Mouse (Mus musculus) stomach, postnatal 0 days (tissue): ENCODE measurements at regions not wholly inside any gene's neighbourhood (a gene's known extent, or its start where the extent isn't known, plus 50 kb on each side); places are given as distances from the start of the nearest gene placed in this dataset.

Source experiments
- ATAC-seq: fragments of 200-750 bp; cut with Nextera tagmentation; 2 replicates; pipeline ENCODE4 v1.8.0; 2017; ENCODE audit not compliant: low FRiP score, low TSS enrichment
- DNase-seq: peaks from one replicate; pipeline ENCODE4 v3.0.0-alpha.2; 2016; ENCODE audit warnings: low spot score
- H3K27ac ChIP-seq: fragments of 300-500 bp; sonication (generic); replicated peaks from 2 replicates; pipeline ENCODE4 v1.5.1; 2014; ENCODE audit warnings: mild to moderate bottlenecking, control low read depth
- H3K27me3 ChIP-seq: fragments of 300-500 bp; sonication (generic); 2 replicates; pipeline ENCODE4 v1.6.1; 2014; ENCODE audit warnings: low read length; ENCODE audit not compliant: control insufficient read depth, insufficient read depth
- H3K36me3 ChIP-seq: fragments of 300-500 bp; sonication (generic); 2 replicates; pipeline ENCODE4 v1.6.1; 2014; ENCODE audit warnings: low read length, mixed read lengths; ENCODE audit not compliant: control insufficient read depth, insufficient read depth
- H3K4me1 ChIP-seq: fragments of 300-500 bp; sonication (generic); replicated peaks from 2 replicates; pipeline ENCODE4 v1.6.1; 2014; ENCODE audit warnings: antibody characterized with exemption; ENCODE audit not compliant: control insufficient read depth, insufficient read depth
- H3K4me2 ChIP-seq: fragments of 300-500 bp; sonication (generic); replicated peaks from 2 replicates; pipeline ENCODE4 v1.6.1; 2014; ENCODE audit warnings: low read depth, mild to moderate bottlenecking, control low read depth, moderate library complexity
- H3K4me3 ChIP-seq: fragments of 300-500 bp; sonication (generic); 2 replicates; pipeline ENCODE4 v1.5.1; 2014; ENCODE audit warnings: low read depth, low read length, control low read depth
- H3K9ac ChIP-seq: fragments of 300-500 bp; sonication (generic); 2 replicates; pipeline ENCODE4 v1.6.1; 2014; ENCODE audit warnings: mild to moderate bottlenecking, low read length, control low read depth, mixed read lengths
- H3K9me3 ChIP-seq: fragments of 300-500 bp; sonication (generic); 2 replicates; pipeline ENCODE4 v1.6.1; 2016; ENCODE audit warnings: low read length; ENCODE audit not compliant: control insufficient read depth
- CTCF ChIP-seq: IDR thresholded peaks from 2 replicates; pipeline ENCODE4 v1.5.1; 2016; ENCODE audit warnings: antibody characterized with exemption, low read depth, mild to moderate bottlenecking, moderate library complexity
- EP300 ChIP-seq: optimal IDR thresholded peaks from 2 replicates; pipeline ENCODE3; 2016; ENCODE audit warnings: antibody characterized with exemption
- WGBS: fragments of 180-500 bp; shearing (Covaris S2); extraction: QIAGEN DNeasy Blood & Tissue Kit; methylation state at CpG from one replicate; pipeline ENCODE4 v1.1.7; 2014; 5-methylcytosine and 5-hydroxymethylcytosine counted together

- H3K4me1 ChIP-seq = no peaks in the 10 kb centered on the region
- no peak overlapping the region for H3K27ac ChIP-seq
- ATAC-seq (0 out of 2 replicates have a peak, but pooled peaks have one; percentile 32), DNase-seq (no peak)
- no peaks in the 10 kb centered on the region for H3K27me3 ChIP-seq
- no peak for TF ChIP-seq CTCF
- no peak for TF ChIP-seq EP300
- H3K9me3 ChIP-seq = no peaks in the 10 kb centered on the region
- no peak overlapping the region for H3K4me2 ChIP-seq
- no peak overlapping the region for H3K9ac ChIP-seq
- no peaks in the 10 kb centered on the region for H3K36me3 ChIP-seq
- no peak overlapping the region for H3K4me3 ChIP-seq
- 4% methylated on average over 1 of the region's 1 CpGs for WGBS
Measured at GRCm38 (mm10) chr2:133635434-133635833, 83.5 kb downstream of the Bmp2 start.

GRCm38 (mm10) chr2:133649874-133650481 is 98.0 kb downstream of the Bmp2 start:
- no peaks in the 10 kb centered on the region for H3K4me1 ChIP-seq
- H3K9ac ChIP-seq = no peak overlapping the region
- H3K4me3 ChIP-seq = no peak overlapping the region
- no peaks in the 10 kb centered on the region for H3K27me3 ChIP-seq
- no peak overlapping the region for H3K27ac ChIP-seq
- H3K9me3 ChIP-seq = no peaks in the 10 kb centered on the region
- 58% methylated on average over 6 of the region's 6 CpGs for WGBS
- H3K36me3 ChIP-seq = no peaks in the 10 kb centered on the region
- TF ChIP-seq CTCF = no peak
- TF ChIP-seq EP300 = no peak
- H3K4me2 ChIP-seq = no peak overlapping the region
- no peak for ATAC-seq
- no peak for DNase-seq

GRCm38 (mm10) chr2:133666331-133667054 is 114.5 kb downstream of the Bmp2 start:
- no peak for ATAC-seq
- H3K4me3 ChIP-seq = no peak overlapping the region
- DNase-seq = no peak

GRCm38 (mm10) chr2:133667055-133667395 is 115.1 kb downstream of the Bmp2 start:
- no peak overlapping the region for H3K27ac ChIP-seq
- H3K9me3 ChIP-seq = no peaks in the 10 kb centered on the region
- no peaks in the 10 kb centered on the region for H3K4me1 ChIP-seq
- no peak for ATAC-seq
- H3K36me3 ChIP-seq = no peaks in the 10 kb centered on the region
- H3K27me3 ChIP-seq = no peaks in the 10 kb centered on the region
- H3K4me3 ChIP-seq = no peak overlapping the region
- TF ChIP-seq CTCF = no peak
- TF ChIP-seq EP300 = no peak
- WGBS = 67% methylated on average over 3 of the region's 3 CpGs
- no peak overlapping the region for H3K9ac ChIP-seq
- no peak for DNase-seq
- H3K4me2 ChIP-seq = no peak overlapping the region

More at GRCm38 (mm10) chr2:133666331-133667054, 114.5 kb downstream of the Bmp2 start:
- H3K9me3 ChIP-seq = no peaks in the 10 kb centered on the region
- no peaks in the 10 kb centered on the region for H3K36me3 ChIP-seq
- no peak for TF ChIP-seq CTCF
- TF ChIP-seq EP300 = no peak
- no peaks in the 10 kb centered on the region for H3K4me1 ChIP-seq
- no peak overlapping the region for H3K27ac ChIP-seq
- H3K4me2 ChIP-seq = no peak overlapping the region
- H3K27me3 ChIP-seq = no peaks in the 10 kb centered on the region
- WGBS = 82% methylated on average over 9 of the region's 9 CpGs
- H3K9ac ChIP-seq = no peak overlapping the region

GRCm38 (mm10) chr2:133669821-133670220 is 117.9 kb downstream of the Bmp2 start:
- WGBS = 72% methylated on average over 2 of the region's 2 CpGs
- Histone ChIP-seq H3K4me2 (no peak overlapping the region), H3K9ac (no peak overlapping the region), H3K27ac (no peak overlapping the region), H3K27me3 (no peaks in the 10 kb centered on the region), H3K4me3 (no peak overlapping the region), H3K36me3 (no peaks in the 10 kb centered on the region), H3K9me3 (no peaks in the 10 kb centered on the region), H3K4me1 (no peaks in the 10 kb centered on the region)
- no peak for TF ChIP-seq EP300
- DNase-seq (no peak), ATAC-seq (no peak)

- WGBS = 60% methylated on average over 4 of the region's 4 CpGs
- Histone ChIP-seq H3K4me1 (no peaks in the 10 kb centered on the region), H3K4me2 (no peak overlapping the region), H3K27me3 (no peaks in the 10 kb centered on the region), H3K27ac (no peak overlapping the region), H3K9me3 (no peaks in the 10 kb centered on the region), H3K36me3 (no peaks in the 10 kb centered on the region), H3K9ac (no peak overlapping the region), H3K4me3 (no peak overlapping the region)
- ATAC-seq = no peak
- DNase-seq = no peak
- TF ChIP-seq CTCF (no peak), EP300 (no peak)
Measured at GRCm38 (mm10) chr2:133671528-133671927, 119.6 kb downstream of the Bmp2 start.
